Mouse (Mus musculus) spleen, adult 2 months (tissue): Measurements from ENCODE around the gene Fry. TPM values are rescaled to one million over a fixed set of nuclear protein-coding genes. Genes with fewer than 3 reads are reported as not detected.

Source experiments
- DNase-seq, 2 experiments: peaks; one replicate each; pipeline versions ENCODE4 v3.0.0 to v3.0.0-alpha.2; 2012 to 2021; ENCODE audit warnings: low spot score in 2 of 2, low read depth in 1 of 2
- H3K27ac ChIP-seq: fragments of 200-500 bp; 2 replicates; pipeline ENCODE4 v1.5.1; 2012; ENCODE audit warnings: low read length, inconsistent platforms; ENCODE audit not compliant: insufficient read depth
- H3K27me3 ChIP-seq: fragments of 200-500 bp; 2 replicates; pipeline ENCODE4 v1.6.1; 2012; ENCODE audit warnings: mild to moderate bottlenecking, moderate library complexity, low read length, inconsistent platforms; ENCODE audit not compliant: control insufficient read depth, insufficient read depth
- H3K36me3 ChIP-seq: fragments of 200-500 bp; 2 replicates; pipeline ENCODE4 v1.6.1; 2012; ENCODE audit warnings: mild to moderate bottlenecking, low read length, inconsistent platforms; ENCODE audit not compliant: control insufficient read depth, insufficient read depth
- H3K4me1 ChIP-seq: fragments of 200-500 bp; 2 replicates; pipeline ENCODE4 v1.6.1; 2011; ENCODE audit warnings: inconsistent platforms; ENCODE audit not compliant: control insufficient read depth, insufficient read depth, insufficient read length
- H3K4me3 ChIP-seq: fragments of 200-500 bp; 2 replicates; pipeline ENCODE4 v1.5.1; 2011; ENCODE audit warnings: mild to moderate bottlenecking, inconsistent platforms; ENCODE audit not compliant: insufficient read depth, insufficient read length; ENCODE audit errors: extremely low read depth
- CTCF ChIP-seq: fragments of 200-500 bp; IDR thresholded peaks from 2 replicates; pipeline ENCODE4 v1.5.1; 2011; ENCODE audit warnings: mild to moderate bottlenecking, inconsistent platforms; ENCODE audit not compliant: insufficient read depth, insufficient read length, insufficient replicate concordance; ENCODE audit errors: extremely low read depth
- POLR2A ChIP-seq: fragments of 200-500 bp; IDR thresholded peaks from 2 replicates; pipeline ENCODE4 v1.6.1; 2011; ENCODE audit warnings: low read depth, low read length, inconsistent platforms
- WGBS: fragments of 180-500 bp; shearing (Covaris S2); methylation state at CpG from one replicate; pipeline ENCODE4 v1.1.7; 2018; 5-methylcytosine and 5-hydroxymethylcytosine counted together
- polyA plus RNA-seq: library from polyadenylated mRNA; depleted of rRNA; stranded (reverse); fragments of >200 nt; gene quantifications from 2 replicates; pipeline ENCODE4 v1.2.3, GENCODE M21; 2012

Fry gene
- polyA plus RNA-seq, 1 experiment: 9.2 TPM

DNA sequence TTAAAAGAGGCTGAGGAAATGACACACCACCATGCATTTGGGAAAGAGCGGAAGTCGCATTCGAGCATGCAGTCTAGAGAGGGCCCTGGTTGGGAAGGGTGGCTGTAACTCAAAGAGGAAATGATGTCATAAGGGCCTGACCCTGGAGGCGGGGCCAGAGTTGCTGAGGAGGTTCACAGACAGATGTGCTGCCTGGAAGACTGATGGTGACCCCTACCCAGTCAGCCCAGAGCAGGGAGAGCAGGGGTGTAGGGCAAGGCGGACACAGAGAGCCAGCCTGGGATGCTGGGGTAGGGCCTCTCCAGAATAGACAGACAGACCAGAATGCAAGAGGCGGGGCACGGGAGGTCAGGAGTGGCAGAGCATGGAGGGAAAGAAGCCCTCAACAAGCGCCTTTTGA is 290.5 kb downstream of the Fry start:
- no peak overlapping the region for H3K4me3 ChIP-seq
- DNase-seq: no peak
- TF ChIP-seq POLR2A: no peak
- TF ChIP-seq CTCF: no peak
- no peaks in the 10 kb centered on the region for H3K4me1 ChIP-seq
- no peak overlapping the region for H3K27ac ChIP-seq
- no peaks in the 10 kb centered on the region for H3K27me3 ChIP-seq
- peaks cover 2% of the 10 kb centered on the region for H3K36me3 ChIP-seq
- WGBS: 83% methylated on average over 8 of the region's 8 CpGs

DNA sequence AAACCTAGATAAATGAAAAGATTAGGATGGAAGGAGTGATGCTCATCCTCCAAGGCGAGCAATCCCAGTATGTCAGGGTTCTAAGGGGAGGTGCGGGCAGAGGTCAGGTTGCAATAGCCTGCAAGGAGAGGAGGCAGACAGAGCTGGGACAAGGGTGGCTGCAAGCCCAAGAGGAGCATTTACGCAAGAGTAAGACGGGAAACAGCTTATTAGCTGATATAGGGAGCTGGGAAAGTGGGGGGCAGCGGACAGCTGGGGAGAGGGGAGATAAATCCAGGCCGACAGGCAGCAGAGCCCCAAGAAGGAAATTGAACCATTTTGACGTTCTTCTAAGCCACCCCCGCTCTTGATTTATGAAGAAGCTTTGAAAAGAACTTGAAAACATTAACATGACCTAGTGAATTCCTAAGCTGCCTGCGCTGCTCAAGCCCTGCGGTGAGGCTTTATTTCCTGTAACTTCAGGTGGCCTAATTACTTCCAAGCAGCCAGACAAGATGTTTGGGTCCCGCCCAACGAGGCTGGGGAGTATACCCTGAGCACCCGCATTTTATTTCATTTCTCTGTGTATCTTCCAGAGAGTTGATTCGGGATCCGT is 291.1 kb downstream of the Fry start:
- no peak overlapping the region for H3K4me3 ChIP-seq
- H3K27ac ChIP-seq: no peak overlapping the region
- H3K4me1 ChIP-seq: no peaks in the 10 kb centered on the region
- H3K27me3 ChIP-seq: no peaks in the 10 kb centered on the region
- peaks cover 5% of the 10 kb centered on the region for H3K36me3 ChIP-seq
- WGBS: 42% methylated on average over 15 of the region's 15 CpGs
- TF ChIP-seq POLR2A: no peak
- TF ChIP-seq CTCF: no peak
- DNase-seq: no peak

DNA sequence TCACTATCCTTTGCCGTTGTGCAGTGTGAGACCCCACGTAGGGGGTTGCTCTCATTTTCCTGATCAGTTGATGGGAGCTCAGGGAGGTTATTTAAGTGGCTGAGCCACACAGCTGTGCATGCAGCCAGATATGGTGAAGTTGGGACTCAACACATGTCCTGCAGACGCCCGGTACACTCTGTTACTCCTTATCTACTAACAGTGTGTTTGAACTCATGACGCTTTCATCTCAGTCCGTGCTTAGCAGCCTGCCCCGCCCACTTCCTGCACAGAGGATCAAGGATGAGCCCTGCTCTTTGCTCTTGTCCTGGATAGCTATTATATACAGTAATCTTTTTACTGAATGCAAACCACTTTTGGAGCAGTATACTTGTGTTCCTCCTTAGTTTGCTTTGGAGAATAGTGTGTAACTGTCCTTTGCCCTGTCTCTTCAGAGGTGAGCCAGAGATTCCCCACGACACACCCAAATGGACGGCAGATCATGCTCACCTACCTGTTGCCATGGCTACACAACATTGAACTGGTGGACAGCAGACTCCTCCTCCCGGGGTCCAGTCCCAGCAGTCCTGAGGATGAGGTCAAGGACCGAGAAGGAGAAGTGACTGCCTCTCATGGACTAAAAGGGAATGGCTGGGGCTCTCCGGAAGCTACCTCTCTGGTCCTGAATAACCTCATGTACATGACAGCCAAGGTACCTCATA is 294.5 kb downstream of the Fry start:
- H3K36me3 ChIP-seq: peaks cover 13% of the 10 kb centered on the region
- H3K27ac ChIP-seq: no peak overlapping the region
- DNase-seq: no peak
- no peak for TF ChIP-seq POLR2A
- no peak for TF ChIP-seq CTCF
- no peaks in the 10 kb centered on the region for H3K4me1 ChIP-seq
- no peaks in the 10 kb centered on the region for H3K27me3 ChIP-seq
- no peak overlapping the region for H3K4me3 ChIP-seq
- WGBS: 82% methylated on average over 12 of the region's 12 CpGs

DNA sequence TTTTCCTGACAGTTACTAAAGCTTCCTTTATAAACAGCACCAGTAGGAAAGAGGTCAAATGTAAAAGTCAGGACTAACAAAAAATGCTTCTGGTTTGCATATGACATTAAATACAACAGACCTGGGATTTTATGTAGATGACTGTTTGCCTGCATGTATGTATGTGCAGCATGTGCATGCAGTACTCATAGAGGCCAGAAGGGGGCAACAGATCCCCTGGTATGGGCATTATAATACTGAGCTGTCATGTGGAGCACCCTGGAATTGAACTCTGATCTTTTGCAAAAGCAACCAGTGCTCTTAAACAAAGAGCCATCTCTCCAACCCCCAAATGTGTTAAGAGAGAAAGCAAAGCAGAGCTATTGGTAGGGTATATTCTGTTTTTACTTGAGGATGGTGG is 296.4 kb downstream of the Fry start:
- H3K27me3 ChIP-seq: no peaks in the 10 kb centered on the region
- no peak overlapping the region for H3K4me3 ChIP-seq
- no peak for DNase-seq
- H3K27ac ChIP-seq: no peak overlapping the region
- peaks cover 20% of the 10 kb centered on the region for H3K36me3 ChIP-seq
- no peaks in the 10 kb centered on the region for H3K4me1 ChIP-seq
- TF ChIP-seq CTCF (no peak), POLR2A (no peak)

DNA sequence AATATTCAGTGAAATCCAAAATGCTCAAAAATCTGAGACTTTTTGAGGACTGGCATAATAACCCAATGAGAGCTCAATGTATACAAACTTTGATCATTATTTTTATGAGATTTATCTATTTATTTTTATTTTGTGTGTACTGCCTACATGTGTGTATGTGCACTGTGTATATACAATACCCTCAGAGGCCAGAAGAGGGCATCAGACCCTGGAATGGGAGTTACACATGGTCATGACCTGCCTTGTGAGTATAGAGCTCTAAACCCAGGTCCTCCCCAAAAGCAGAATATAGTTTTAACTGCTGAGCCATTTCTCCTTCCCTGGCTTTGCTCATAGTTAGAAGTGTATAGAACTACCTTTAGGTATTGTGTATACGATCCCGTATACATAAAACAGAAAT is 298.8 kb downstream of the Fry start:
- WGBS: 94% methylated on average over 2 of the region's 2 CpGs
- Histone ChIP-seq H3K27ac (no peak overlapping the region), H3K36me3 (peaks cover 23% of the 10 kb centered on the region), H3K4me1 (no peaks in the 10 kb centered on the region), H3K27me3 (no peaks in the 10 kb centered on the region), H3K4me3 (no peak overlapping the region)
- DNase-seq: no peak
- TF ChIP-seq POLR2A (no peak), CTCF (no peak)

DNA sequence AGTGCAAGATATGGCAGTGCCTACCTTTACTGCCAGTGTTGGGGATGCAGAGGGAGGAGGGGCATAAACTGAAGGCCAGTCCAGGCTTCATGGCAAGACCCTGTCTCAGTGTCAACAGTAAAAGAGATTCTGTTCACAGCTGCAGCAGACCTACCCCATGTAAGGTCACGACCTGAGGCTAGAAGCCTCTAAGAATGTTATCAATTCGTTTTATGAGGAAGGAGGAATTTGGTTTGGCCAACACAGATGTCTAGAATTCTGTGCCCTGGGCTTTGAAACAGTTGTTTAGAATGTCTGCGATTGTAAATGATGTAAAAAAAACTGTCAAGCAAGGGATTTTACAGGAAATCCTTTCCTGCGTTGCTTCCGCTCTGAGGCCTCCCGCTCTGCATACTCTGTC is 299.6 kb downstream of the Fry start:
- H3K4me3 ChIP-seq: no peak overlapping the region
- DNase-seq: no peak
- no peaks in the 10 kb centered on the region for H3K4me1 ChIP-seq
- H3K27me3 ChIP-seq: no peaks in the 10 kb centered on the region
- WGBS: 86% methylated on average over 6 of the region's 6 CpGs
- no peak for TF ChIP-seq POLR2A
- TF ChIP-seq CTCF: no peak
- no peak overlapping the region for H3K27ac ChIP-seq
- peaks cover 27% of the 10 kb centered on the region for H3K36me3 ChIP-seq

DNA sequence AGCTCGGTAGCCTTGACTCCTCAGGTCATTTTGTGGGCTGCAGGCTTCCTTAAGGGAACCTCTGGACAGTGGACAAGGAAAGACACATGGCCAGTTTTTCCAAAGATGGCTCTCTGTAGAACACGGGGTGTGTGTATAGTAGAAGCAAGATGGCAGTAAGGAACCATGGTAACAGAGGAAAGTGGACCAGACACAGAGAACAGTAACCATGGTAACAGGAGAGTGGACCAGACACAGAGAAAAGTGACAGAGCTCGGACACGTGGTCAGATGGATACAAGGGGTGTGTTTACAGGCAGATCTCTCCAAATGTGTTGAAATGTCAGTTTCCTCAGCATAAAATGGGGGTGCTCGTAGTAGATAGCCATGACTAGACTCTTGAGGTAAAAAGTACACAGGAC is 306.6 kb downstream of the Fry start:
- Histone ChIP-seq H3K36me3 (peaks cover 11% of the 10 kb centered on the region), H3K27me3 (no peaks in the 10 kb centered on the region), H3K27ac (no peak overlapping the region), H3K4me1 (no peaks in the 10 kb centered on the region), H3K4me3 (no peak overlapping the region)
- DNase-seq: no peak
- no peak for TF ChIP-seq POLR2A
- TF ChIP-seq CTCF: no peak
- WGBS: 91% methylated on average over 5 of the region's 5 CpGs
